Mouse (Mus musculus) naive thymus-derived CD4-positive, alpha-beta T cell, adult 2 months (primary cell): Measurements from ENCODE around the gene Jam3.

Experiments
- DNase-seq: peaks from one replicate; pipeline ENCODE4 v3.0.0-alpha.2; 2011; ENCODE audit warnings: low read depth

Jam3 gene

GRCm38 (mm10) chr9:27110681-27111080 is 44.5 kb downstream of the Jam3 start:
- DNase-seq, result no peak

GRCm38 (mm10) chr9:27109533-27110514 is 45.4 kb downstream of the Jam3 start:
- no peak for DNase-seq

GRCm38 (mm10) chr9:27108451-27108850 is 46.8 kb downstream of the Jam3 start:
- DNase-seq, result no peak

GRCm38 (mm10) chr9:27106081-27106480 is 49.1 kb downstream of the Jam3 start:
- DNase-seq, result peak; percentile 43

GRCm38 (mm10) chr9:27101466-27101865 is 53.8 kb downstream of the Jam3 start:
- DNase-seq, result no peak

GRCm38 (mm10) chr9:27099474-27099873 is 55.7 kb downstream of the Jam3 start:
- DNase-seq, result no peak

GRCm38 (mm10) chr9:27098557-27098956 is 56.7 kb downstream of the Jam3 start:
- no peak for DNase-seq

GRCm38 (mm10) chr9:27098092-27098491 is 57.1 kb downstream of the Jam3 start:
- DNase-seq, result no peak

- no peak for DNase-seq
These were observed 62.3 kb downstream of the Jam3 start for GRCm38 (mm10) chr9:27092916-27093315.

- no peak for DNase-seq
These were observed 64.1 kb downstream of the Jam3 start for GRCm38 (mm10) chr9:27090801-27091775.

GRCm38 (mm10) chr9:27090134-27090533 is 65.1 kb downstream of the Jam3 start:
- no peak for DNase-seq

- DNase-seq, result no peak
These were observed 67.8 kb downstream of the Jam3 start for GRCm38 (mm10) chr9:27087402-27087801.

GRCm38 (mm10) chr9:27086256-27086655 is 69.0 kb downstream of the Jam3 start:
- DNase-seq, result no peak

- DNase-seq, result no peak
These were observed 79.4 kb downstream of the Jam3 start for GRCm38 (mm10) chr9:27075812-27076211.

GRCm38 (mm10) chr9:27074677-27075076 is 80.5 kb downstream of the Jam3 start:
- DNase-seq, result no peak

GRCm38 (mm10) chr9:27070895-27071294 is 84.3 kb downstream of the Jam3 start:
- DNase-seq, result no peak

GRCm38 (mm10) chr9:27058341-27058740 is 96.9 kb downstream of the Jam3 start:
- DNase-seq, result no peak

GRCm38 (mm10) chr9:27049492-27049891 is 105.7 kb downstream of the Jam3 start:
- DNase-seq, result no peak
